Mouse (Mus musculus) ovary, adult 18-20 months (tissue): ENCODE data around the gene Srsf1.

ENCODE experiments used
- DNase-seq: peaks from one replicate; pipeline ENCODE4 v3.0.0; 2022; ENCODE audit warnings: low spot score, mixed read lengths

The Srsf1 gene

DNA sequence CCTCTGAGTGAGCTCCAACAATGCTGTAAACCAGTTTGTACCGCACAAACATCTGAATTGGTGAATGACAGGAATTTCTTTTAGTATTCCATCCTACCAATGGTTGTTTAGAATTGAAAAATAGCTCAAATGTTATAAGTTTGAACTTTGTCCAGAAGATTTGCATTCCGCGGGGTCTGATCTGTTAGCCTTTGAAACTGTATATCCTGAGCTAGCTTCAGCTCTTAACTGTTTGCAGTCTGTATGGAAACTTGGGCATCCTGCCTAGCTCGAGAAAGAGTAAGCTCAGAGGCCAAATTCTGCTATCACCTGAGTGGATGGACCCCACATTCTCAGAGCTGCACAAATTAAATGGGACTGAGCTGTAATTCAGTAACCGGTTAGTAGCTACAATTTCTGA, 23.9 kb downstream of the Srsf1 start:
- DNase-seq, result no peak

DNA sequence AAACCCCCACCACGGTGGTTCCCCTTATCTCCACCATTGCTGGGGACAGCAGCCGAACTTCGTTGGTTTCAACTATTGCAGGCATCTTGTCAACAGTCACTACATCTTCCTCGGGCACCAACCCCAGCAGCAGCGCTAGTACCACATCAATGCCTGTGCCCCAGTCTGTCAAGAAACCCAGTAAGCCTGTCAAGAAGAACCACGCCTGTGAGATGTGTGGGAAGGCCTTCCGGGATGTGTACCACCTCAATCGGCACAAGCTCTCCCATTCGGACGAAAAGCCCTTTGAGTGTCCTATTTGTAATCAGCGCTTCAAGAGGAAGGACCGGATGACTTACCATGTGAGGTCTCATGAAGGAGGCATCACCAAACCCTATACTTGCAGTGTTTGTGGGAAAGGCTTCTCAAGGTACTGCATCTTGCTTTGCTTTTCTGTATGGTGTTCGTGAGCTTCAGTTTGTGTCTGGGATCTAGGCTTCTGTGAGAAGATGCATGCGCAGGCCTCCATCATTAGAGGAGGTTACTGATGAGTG, 26.2 kb downstream of the Srsf1 start:
- DNase-seq, result no peak

DNA sequence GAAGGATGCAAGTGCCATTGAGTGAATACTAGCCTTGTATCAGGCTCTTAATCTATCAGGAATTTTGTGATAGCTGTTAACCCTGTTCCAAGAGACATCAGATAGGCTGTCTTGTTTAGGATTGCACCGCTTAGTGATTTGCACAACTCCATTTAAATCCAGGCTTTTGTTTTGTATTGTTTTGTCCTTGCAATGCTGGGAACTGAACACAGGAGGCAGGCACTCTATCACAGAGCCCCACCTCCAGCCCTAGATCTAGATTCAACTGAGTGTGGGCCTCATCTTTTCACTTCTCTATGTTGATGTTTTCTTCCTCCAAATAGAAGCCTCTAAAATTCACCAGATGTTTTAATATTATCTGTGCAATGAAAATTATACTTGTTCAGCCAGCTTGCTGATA, 28.5 kb downstream of the Srsf1 start:
- DNase-seq, result no peak

DNA sequence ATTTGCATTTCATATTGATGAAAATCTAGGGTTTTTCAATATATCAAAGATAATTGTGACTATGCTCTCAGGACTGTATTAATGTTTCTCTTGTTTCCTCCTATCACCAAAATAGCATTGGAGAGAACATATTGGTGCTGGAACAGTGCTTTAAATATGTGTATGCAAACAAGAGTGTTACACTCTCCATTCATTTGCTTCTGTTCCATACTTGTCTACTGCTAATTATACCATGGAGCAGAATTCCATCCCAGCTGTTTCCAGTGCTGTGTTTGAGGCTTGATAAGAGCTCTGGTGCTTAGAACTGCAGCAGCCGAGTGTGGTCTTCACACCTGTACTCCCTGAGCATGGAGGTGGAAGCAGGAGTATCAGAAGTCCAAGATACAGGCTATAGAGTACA, 29.2 kb downstream of the Srsf1 start:
- DNase-seq, result no peak

DNA sequence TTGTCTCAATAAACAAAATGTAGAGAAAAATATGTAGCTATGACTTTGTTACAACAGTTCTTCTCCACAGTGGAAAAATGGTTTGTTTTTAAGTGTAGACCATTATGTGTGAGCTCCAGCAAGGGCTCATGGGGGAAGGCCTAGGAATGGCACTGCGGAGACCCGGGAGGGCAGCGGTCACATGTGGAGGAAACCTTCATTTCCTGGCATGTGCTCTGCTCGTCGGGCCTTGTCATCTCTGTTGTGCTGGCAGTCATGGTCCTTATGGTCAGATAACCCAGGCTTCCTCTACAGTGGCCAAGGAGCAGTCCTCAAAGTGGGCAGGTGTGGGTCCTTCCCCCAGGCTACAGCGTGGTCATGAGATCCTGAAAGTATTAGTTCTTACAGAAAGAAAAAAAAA, 36.5 kb downstream of the Srsf1 start:
- DNase-seq, result no peak

DNA sequence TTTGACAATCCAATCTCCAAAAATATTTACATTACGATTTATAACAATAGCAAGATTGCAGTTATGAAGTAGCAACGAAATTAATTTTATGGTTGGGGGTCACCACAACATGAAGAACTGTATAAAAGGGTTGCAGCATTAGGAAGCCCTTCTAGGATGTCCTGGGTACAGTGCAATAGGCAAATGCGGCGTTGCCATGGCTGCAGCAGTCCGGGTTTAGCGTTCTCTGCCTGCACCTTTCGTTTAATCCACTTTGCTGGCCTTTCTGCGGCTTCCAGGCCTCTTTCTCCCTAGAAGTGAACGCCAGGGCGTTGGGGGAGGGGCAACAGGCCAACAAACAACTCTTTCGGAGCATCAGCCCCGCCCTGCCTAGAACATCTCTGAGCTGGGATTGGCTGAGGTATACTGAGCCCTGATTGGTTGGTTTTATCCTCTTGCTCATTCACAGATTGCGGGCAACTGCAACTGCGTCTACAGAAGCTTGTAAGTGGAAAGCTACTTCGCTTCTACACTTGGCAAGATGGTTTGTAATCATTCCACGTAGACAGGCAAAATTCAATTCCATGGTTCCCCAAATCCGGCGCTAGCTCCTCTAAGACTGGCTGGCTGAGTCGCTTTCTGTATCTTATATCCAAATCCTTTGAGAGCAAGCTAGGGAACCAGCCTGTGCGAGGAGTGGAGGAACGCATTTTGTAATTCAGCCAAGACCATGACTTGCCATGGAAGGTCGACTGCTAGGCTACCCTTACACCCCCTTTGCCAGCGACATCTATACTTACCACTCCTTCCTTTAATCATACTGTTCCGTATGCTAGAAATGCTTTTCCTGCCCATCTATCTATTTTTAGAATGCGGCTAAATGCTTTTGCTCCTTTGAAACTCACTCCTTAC, 39.8 kb downstream of the Srsf1 start:
- DNase-seq, result peak; percentile 86

DNA sequence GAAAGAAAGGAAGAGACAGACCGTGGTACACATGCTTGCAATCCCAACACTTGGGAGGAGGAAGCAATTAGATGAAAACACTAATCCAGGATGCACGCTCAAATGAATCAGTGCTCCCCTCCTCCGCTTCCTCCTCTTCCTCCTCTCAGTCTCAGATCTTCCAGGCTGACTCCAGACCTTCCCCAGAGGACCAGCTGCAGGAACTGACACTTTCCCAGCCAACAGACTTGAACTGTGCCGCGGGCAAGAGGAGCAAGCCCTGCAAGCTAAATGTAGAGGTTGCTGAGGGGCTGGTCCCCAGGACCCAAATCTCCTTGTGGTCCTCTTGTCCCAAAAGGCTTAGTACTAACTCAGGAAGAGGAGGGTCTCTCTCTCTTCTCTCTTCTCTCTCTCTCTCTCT, 42.0 kb downstream of the Srsf1 start:
- no peak for DNase-seq

DNA sequence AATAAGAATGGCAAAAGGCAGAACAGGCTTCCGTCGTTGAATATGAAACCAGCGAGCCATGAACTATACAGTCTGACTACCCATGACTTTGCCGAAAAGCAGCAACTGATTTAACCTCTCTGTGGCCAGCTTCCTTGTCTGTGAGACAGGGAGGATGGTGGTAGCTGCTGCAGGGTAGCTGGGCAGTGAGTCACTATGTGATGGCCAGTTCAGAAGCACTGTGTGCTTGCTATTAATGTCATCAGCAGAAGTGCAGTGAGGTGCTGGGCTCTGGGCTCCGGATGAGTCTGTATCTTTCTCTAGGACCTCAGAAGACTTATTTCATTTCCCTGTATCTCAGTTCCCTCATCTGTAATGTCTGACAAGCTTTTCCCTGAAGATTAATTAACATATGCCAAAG, 43.1 kb downstream of the Srsf1 start:
- no peak for DNase-seq

DNA sequence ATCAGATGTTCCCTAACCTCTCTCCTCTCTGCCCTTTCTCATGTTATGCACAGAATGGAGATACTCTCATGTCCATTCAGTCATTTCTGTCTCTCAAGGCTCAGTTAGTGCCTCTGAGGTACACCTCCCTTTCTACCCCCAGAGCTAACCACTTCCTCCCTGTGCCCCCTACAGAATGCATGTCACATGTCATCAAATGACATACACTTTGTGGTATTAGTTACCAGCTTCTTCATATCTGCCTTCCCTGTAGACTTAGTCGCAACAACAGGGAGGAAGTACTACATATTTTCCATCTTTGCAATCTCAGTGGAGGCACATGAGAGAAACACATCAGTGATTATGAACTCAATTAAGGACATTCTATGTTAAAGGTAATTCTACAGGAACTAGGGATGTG, 44.8 kb downstream of the Srsf1 start:
- no peak for DNase-seq

DNA sequence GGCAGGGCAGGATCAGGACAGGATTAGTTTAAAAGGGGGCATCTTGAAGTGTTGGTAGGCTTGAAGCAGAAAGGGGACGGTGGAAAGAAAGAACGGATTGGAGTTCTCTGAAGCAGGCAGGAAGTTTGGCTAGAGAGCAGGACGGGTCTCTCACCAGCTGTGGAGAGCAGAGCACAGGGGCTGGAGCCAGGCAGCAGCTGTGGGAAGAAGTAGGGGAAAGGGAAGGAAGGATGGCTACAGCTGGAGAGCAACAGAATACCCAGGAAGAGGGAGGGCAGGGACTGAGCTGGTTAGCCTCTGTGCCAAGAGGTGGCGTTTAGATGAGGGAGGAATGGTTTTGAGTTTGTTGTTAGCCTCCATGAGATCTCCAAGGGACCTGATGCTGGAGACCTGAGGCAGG, 50.0 kb downstream of the Srsf1 start:
- DNase-seq, result no peak

DNA sequence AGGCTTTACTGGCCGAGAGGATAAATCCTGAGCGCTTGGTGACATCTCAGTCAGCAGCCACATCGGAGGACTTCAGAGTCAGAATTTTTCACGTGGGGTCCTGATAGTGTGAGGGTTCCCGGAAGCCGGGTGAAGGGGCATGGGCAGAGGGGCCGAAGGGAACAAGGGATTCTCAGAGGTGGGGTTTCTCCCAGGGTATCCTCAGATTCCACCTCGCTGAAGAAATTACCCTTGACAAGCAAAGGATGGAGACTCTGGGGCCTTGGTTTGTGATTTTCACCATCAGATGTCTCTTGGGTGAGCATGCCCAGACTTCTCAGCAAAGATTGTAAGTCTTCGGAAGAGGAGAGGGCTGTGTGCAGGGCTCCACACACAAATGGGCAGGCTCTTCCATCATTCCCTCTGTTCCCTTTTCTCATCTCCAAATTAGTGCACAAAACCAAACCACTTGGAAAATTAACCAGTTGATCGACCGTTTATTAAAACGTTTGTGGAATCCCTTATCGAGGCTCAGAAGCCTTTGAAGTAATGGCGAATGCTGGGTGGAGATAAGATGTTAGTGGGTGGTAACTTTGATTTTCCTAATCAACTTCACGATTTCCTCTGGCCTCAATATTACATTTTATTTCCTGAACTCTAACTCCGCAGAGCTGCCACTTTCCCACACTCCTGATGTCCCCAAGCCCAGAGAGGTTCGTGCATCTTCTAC, 51.0 kb downstream of the Srsf1 start, which contains the start of gene Cuedc1:
TSS of gene Cuedc1 (plus strand) at position 38 of the 709 bp plus-strand sequence.
- no peak for DNase-seq

DNA sequence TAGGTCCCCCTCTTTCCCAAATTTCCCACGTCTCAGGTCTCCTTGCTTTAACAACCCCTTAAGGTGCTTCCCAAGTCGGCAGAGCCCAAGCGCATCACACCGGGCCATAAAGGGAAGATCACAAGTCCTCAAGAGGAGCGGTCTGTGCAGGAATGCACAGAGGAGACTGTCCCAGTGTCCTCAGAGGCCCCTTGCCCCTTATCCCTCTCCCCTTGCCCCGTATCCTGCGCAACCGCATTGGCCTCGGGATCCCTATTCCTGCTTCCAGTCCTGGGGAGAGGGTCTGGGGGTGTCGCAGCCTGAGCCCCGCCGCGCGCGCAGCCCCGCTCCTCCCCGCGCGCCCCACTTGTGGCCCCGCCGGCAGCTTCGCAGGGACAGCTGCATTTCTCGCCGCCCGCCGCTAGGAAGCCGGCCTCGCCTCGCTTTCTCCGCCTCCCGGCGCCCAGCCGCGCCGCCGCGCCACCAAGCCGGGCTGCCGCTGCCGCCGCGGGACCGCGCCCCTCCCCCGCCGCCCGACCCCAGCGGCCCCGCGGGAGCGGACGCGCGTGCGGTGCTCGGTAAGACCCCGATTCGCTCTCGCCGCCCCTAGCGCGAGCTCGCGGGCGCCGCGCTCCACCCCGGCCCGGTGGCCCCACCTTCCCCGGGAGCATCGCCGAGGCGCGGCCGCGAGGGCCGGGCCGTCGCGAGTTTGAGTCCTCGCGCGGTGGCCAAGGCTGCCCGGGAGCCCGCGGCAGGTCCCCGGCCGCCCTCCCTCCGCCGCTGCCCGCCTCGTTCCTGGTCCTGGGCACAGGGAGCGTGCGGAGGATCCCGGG, 51.8 kb downstream of the Srsf1 start:
- peak; percentile 56 for DNase-seq

DNA sequence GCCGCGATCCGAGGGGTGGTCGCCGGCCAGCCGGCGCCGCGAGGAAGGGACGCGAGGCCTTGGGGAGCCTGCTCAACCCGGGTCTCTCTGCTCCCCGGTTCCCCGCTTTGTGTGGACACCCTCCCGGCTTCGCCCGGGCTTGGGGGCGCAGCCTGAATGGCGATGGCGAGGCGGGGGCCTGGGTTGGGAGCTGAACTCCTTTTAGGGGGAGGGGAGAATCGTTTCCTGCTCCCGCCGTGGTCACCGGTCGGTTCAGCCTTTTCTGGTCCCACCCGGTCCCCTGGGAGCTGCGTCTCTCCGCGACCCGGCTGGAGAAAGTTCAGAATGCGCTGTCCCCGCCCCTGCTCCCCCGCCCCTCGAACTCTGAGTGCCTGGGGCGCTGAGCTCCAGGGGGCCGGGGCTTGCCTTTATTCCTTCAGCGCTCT, 52.4 kb downstream of the Srsf1 start:
- no peak for DNase-seq

DNA sequence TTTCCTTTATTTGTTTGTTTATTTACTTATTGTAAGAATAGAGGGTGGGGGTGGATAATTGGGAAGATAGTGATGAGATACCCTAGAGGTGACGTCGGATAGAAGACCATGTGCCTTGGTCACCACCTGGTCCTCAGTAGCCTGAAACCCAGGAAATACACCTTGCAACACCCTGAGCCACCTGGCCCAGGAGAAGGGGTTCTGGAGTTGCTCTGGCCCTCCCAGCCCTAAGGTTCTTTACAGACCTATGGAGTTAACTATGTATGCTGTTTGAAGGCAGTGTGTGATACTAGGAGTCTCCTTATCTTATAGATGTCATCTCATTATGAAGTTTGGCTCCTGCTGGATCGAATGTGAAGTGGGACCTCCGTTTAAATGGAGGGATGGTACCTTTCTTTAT, 53.0 kb downstream of the Srsf1 start:
- DNase-seq, result no peak
